Mouse (Mus musculus) retina, embryonic 14.5 days (tissue): ENCODE data around the gene Kcnc3.

Source experiments
- DNase-seq: peaks from one replicate; pipeline ENCODE4 v3.0.0-alpha.2; 2015; ENCODE audit warnings: low spot score

The Kcnc3 gene

DNA sequence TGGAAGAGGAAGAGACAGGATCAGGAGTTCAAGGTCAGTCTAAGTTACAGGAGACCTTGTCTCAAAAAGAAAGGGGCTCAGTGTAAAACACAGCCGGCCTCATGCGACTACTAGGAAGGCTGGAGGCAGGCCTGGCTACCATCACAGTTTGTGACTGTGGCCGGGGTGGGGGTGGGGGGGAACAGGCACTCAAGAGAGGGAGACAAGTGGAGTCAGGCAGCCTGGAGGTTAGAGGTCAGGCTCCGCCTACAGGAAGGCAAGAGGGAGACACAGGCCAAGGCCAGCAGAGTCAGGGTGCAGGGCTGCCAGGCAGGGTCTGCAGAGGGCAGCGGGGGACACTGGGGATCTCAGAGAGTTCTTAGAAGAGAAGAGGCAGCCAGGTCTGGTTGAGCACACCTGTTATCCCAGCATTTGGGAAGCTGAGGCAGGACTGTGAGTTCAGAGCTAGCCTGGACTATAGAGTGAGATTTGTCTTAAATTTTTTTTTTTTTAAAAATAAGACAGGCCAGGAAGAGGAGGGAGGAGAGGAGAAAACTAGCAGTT, 6.6 kb downstream of the Kcnc3 start:
- DNase-seq = no peak

DNA sequence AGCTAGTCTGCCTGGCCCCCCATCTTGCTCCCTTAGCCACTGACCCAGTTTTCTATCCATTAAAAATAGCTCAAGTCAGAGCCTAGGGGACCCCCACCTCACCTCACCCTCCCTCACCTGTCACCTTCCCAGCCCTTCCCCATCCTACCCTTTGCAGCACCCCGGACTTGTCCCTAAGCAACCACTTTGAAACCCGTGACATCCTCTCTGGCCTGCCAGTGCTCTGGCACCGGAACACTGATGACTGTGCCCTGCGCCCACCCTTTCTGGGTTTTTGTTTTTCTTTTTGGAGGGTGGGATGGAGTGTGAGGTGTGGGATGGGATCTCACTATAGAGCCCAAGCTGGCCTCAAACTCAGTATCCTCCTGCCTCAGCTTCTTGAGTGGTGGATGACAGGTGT, 7.2 kb downstream of the Kcnc3 start:
- no peak for DNase-seq

DNA sequence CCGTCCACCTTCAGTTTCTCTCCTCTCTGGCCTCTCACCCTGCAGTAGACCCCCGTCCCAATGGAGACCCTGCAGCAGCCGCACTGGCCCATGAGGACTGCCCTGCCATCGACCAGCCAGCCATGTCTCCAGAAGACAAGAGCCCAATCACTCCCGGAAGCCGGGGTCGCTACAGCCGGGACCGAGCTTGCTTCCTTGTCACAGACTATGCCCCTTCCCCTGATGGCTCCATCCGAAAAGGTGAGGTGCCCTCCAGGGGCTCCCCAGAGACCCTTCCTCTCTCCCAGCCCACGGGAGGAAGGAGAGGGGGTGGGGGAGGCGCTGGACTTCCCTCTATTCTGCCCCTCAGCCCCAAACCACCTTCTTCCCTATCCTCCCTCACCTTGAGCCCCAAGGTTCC, 7.9 kb downstream of the Kcnc3 start:
- DNase-seq = no peak

DNA sequence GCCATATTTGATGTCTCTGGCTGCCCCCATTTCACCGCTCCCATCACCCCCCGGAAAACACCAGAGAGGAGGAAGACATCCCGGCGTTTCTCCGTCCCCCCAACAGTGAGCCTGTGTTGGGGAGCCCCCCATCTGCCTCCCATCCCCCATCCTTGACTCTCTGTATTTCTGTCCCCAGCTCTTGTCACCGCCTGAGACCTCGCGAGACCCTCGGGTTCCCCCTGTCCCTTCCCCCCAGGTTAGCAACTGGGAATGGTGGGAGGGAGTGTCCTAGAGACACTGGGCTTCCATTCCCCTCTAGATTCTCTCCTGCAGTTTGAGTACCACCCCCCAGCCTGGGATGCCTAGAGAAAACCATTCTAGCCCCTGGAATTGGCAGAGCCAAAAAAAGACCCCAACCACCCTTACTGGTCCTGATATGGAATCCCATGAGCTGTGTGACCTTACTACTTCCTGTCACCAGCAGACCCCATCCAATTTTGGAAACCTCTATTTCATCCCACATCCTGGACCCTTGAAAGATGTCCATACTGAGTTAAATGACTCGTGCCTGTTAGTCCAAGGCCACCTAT, 10.3 kb downstream of the Kcnc3 start:
- no peak for DNase-seq

DNA sequence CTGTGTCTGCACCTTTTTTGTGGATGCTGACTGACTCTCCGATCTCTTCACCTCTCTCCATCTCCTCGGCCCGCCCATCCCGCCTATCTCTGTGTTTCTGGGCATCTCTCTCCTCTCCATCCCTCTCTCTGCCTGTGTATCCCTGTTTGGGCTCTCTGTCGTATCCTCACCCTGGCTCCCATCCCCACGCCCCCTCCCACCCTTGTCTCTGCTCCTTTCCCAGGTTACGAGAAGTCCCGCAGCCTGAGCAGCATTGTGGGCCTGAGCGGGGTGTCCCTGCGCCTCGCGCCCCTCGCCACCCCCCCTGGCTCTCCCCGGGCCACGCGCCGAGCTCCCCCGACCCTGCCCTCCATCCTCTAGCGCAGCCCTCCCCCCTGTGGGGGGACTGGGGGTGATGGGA, 11.2 kb downstream of the Kcnc3 start:
- DNase-seq = no peak

DNA sequence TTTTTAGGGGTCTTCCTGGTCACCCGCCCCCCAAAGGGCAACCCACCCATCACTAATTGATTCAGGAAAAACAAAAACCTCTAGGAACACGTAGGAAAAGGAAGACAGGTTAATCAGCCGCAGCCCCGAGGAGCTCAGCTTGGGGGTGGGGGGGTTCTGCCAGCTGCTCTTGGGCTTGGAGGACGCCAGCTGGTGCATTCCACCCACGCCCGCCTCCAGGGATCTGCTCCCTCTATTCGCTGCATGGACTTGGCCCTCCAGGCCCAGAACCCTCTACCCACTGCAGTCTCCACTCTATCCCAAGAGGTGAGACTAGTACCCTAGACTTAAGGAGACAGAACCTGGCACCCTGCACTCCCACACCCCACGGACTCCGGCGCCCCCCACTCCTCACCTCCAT, 12.0 kb downstream of the Kcnc3 start:
- DNase-seq = peak; percentile 44

DNA sequence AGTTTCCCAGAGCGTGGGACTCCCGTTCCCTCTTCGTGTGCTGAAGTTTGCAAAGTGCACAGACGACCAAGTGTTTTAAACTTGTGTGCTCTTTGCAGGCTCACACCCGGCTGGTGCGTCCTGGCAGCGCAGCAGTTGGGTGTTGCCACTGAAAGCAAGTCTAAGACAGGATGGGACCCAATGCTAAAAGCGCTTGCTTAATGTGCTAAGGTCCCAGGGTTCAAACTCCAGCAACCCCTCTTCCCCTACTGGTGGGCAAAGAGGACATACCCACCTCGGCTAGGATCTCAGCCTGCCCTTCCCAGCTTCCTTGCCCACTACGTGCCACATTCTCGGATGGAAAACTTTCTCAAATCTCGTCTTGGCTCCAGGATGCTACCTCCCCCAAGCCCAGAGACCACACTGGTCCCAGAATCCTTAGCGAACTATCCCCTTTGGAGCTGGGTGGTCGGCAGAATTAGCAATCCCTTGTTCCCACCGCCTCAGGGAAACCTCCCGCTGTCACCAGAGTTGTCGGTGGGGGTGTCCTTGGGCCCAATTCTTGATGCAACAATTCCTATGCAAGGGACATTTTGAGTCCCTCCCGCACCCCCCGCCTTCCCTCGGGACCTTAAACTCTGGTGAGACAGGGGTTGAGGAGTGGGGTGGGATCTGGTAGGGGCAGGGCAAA, 12.9 kb downstream of the Kcnc3 start:
- no peak for DNase-seq

DNA sequence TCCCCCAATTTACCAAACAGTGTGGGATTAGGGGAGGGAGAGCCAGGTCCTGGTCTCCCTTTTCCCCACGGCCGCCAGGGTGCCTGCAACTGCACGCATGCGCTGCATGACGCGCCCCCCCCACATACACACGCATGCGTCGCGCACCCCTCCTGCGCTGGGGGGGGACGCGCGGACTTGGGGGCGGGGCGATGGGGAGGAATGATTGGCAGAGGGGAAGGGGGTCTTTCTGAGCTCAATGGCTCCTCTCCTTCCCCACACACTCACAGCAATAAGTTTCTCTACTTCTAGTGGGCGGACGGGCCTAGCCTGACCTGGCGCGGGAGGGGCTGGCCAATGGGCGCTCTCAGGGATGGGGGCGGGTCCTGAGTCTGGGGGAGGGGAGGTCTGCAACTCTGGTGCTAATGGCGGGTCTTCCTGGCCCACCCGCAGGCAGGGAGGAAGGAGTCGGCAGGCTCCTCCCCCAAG, 13.7 kb downstream of the Kcnc3 start:
- peak; percentile 46 for DNase-seq

DNA sequence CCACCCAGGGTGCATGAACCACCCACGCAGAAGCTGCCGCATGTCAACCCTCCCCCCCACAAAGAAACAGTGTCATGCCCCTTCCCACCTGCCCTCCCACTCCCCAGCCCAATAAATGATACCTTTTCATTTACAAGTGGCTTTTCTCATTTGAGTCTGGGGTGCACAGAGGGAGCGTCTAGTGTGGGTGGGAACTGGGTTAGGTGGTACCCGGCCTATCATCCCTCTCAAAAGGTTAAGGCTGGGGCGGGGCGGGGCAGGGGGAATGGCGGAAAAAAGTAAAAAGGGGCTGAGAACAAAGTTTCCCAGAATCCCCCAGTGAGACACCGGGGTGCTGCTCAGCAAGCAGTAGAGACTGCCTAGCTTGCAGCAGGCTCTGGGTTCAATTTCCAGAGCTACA, 14.2 kb downstream of the Kcnc3 start:
- DNase-seq = no peak

DNA sequence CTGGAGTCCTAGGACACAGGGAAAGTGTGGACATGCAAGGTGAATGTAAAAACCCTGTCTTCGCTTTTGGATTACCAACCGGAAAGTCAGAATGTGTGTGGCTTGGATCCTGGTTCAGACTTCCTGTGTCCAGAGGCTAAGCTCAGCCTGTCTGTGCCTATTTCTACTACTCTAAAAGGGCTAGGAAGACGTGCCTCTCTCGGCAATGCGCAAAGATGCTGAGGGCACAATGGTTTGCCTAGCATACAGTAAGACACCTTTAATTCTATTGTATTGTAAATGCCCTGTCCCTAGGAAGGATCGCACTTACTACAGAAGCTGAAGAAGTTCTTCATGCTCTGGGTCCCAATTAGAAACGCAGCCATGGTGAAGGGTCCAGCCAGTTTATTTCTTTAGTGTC, 15.0 kb downstream of the Kcnc3 start:
- no peak for DNase-seq

DNA sequence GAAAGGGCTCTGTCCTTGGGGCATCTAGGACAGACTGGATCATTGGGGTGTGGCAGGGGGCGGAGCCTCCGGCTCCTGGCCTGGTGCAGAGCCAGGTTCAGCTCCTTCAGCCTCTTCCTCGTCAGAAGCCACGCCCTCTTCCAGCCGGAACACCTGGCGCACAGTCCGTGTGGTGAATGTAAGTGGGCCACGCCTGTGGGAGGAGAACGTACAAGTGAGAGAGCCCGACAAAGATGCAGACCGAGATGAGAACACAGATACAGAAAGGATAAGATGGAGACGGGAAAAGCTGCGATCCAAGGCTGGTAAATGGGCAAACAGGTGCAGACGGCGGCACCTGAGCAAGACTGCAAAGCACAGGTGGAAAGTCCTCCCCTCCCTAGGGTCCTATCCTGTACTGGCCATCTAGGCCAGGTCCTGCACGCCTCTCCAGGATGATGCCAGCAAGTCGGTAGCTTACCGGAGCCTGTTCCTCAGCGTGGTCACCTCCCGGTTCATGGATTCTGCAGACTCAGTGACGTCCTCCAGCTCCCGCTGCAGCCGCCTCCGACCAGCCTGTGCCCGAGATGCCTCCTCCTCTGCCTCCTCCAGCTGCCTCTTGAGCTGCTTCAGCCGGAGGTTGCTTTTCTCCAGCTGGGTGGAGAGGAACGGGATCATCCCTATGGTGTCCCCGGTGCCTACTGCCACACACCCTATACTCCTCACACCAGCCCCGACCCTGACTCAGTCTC, 15.9 kb downstream of the Kcnc3 start:
- DNase-seq = no peak

DNA sequence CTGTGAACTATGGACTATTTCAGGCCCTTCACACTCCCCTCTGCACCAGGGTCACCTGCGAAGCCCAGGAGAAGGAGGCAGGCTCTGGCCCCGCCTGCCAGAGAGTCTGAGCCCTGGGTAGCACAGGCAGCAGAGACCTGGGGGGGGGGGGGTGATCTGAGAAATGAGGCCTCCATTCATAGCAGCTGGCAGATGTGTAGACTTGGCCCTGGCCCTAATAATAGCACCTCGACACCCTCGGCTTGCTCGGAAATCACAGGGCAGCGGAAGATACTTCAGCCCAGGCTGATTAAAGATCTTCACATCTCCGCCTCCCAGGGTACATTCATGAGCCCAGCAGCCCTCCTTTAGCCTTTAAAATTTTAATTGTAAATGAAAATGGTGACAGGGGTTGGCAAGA, 21.7 kb downstream of the Kcnc3 start:
- no peak for DNase-seq

DNA sequence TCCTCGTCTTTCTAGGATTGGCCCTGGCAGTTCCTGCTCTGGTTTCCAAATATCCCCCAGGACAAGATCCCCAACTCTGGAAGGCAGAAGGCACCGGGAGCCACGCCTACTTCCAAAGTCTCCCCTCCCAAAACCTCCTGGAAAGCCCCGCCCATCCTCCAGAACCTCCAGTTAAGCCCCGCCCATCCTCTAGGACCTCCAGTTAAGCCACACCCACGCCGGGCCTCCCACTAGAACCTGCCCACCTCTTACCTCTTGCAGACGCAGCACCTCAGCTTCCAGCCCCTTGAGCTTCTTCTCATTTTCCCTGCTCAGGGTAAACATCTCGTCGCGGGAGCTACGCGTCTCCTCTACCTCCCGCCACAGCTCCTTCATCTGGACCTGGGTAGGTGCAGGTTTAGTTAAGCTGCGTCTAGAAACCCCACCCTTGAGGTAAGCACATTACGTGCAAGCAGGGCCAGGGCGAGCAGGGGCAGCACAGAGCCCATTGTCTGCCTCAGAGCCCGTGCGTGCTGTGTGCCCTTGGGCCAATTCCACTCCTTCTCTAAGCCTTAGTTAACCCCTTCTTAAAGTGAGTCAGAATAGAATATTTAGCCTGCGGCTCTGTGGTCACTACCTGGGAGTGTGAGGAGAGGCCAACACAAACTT, 23.7 kb downstream of the Kcnc3 start:
- peak; percentile 46 for DNase-seq

DNA sequence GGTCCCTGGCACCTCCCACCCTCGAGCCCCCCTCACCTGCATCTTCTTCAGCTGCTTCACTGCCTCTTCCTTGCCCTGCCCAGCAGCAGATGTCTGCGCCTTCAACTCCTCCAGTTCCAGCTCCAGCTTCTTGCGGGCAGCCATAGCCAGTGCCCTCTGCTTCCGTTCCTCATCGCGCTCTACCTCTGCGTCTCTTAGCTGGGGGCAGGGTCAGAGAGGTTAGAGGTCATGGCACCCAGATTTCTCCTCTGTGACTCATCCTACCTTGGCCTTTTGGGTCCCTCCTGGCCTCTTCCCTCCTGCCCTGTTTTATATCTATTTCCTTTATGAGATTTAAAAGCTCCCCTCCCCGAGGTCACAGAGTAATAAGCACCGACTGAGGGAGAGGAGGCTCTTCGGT, 24.8 kb downstream of the Kcnc3 start:
- no peak for DNase-seq

DNA sequence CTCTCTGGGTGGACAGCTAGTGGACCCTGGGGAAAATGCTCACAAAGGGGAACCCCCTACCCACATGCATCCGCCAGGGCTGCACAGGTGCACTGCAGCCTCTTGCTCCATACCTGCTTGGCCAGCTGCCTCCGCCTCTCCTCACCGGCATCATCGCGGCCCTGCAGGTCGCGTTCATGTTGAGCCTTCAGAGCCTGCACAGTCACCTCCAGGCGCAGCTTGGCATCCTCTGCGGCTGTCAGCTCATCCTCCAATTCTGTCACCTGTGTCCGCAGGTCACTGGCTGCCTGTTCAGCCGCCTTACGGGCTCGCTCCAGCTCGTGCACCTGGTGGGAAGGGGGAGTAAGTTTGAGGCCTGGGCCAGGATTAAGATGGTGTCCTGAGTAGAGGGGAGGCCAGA, 25.5 kb downstream of the Kcnc3 start:
- no peak for DNase-seq

DNA sequence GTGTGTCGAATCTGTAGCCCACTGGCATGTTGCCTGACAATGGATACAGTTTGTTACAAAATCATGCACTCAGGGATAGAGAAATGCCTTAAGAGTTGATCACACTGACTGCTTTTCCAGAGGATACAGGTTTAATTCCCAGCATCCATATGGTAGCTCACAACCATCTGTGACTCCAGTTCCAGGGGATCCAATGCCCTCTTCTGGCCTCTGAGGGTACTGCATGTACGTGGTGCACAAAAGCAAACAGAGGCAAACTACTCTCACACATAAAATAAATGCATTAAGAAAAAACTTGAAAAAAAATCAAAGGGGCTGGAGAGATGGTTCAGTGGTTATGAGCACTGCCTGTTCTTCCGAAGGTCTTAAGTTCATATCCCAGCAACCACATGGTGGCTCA, 26.6 kb downstream of the Kcnc3 start:
- DNase-seq = no peak

DNA sequence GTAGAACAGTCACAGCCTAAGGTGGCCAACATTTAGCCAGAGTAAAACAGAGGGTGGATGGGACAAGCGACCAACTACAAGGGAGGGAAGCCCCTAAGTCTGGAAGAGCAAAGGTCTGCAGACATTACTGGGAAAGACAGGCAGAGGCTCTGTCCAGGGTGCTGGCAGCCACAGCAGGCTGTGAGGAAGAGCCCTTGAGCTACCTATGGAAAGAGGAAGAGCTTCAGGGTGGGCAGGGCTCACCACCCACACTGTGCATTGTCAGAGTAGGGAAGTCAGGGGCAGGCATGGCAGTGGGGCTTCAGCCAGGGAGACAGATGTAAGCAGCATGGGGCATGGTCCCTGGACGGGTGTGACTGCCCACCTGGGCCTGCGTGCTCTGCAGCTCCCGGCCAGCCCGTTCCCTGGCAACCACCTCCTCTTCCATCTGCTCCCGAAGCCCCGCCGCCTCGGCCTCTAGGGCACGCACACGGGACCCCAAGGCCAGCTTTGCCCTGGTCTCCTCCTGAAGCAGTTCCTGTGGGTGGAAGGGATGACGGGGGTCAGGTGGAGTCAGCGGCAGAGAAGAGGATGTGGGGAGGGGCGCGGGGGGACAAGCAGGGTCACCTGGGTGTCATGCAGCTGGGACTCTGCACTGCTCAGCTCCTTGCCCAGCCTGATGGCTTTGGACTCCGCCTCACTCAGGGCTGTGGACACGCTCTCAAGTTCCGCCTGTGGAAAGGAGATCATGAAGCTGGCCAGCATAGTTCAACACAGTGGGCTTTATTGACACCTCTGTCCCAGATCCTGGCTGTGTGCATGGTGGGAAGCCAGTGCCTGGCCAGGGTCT, 33.5 kb downstream of the Kcnc3 start:
- DNase-seq = no peak

DNA sequence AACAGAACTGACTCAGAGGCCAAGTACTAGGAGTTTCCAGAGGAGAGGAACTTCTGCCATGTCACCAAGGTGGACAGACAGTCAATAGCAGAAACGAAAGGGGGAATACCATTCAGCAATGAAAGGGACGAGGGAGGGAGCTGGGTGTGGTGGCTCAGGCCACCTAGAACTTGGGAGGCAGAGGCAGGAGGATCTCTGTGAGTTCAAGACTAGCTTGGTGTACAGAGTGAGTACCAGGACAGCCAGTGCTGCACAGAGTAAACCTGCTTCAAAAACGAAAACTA, 34.0 kb downstream of the Kcnc3 start:
- no peak for DNase-seq

DNA sequence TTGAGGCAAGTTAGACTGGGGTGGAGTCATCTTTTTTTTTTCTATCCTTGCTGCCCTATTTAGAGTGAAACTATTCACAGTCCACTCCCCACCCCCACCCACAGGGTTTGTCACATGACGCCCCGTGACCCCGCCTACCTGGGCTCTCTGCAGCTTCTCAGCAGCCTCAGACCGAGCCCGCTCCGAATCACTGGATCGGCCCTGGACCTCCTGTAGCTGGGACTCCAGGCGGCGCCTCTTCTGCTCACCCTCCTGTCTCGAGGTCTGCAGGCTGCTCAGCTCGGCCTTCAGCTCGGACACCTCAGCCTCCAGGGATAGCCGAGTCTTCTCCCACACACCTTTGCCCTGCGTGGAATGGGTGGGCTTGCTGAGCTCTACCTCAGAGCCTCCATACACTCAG, 34.4 kb downstream of the Kcnc3 start:
- DNase-seq = no peak

DNA sequence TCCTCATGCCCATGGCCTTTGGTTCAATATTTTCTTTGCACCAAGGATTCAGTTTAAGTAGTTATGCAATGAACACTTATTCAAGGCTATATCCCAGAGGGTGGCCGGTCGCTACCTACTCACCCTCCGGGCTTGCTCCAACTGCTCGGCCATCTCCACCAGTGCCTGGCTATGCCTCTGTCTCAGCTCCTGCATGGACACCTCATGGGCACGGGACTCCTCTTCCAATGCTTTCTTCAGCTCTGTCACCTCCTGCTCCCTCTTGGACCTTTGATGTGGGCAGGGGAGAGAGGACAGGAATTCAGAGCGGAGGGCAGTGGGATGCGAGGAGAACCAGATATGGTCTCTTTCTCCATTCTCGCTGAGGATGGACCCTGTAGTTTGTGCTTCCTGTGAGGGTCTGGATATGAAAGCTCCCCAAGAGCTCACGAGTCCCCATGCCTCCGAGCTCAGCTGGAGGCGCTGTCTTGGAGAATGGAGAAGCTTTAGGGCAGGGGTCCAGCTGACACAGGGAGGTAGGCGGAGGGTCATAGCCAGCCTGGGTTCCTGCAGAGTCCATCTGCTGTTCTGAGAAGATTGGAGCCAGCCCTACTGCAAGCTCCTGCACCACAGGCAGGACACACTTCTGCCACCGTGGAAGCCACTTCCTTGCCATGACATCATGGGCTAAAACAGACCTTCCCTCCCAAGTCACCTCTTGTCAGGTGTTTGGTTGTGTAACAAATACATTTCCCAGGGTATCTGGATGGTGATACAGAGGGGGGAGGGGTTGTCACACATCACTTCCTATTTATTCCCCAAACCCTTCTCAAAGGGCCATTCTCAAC, 35.0 kb downstream of the Kcnc3 start:
- DNase-seq = no peak

DNA sequence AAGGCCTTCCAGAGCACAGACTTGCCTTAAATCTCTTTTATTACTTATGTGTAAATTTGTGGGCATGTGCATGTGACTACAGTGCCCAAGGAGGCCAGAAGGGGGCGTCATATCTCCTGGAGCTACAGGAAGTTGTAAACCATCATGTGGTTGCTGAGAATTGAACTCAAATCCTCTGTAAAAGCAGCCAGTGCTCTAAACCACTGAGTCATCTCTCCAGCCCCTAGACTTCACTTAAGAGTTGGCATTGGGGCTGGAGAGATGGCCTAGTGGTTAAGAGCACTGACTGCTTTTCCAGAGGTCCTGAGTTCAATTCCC, 35.6 kb downstream of the Kcnc3 start:
- no peak for DNase-seq
